Mouse (Mus musculus): ENCODE measurements at regions not wholly inside any gene's neighbourhood (a gene's known extent, or its start where the extent isn't known, plus 50 kb on each side); places are given as distances from the start of the nearest gene placed in this dataset.

DNA sequence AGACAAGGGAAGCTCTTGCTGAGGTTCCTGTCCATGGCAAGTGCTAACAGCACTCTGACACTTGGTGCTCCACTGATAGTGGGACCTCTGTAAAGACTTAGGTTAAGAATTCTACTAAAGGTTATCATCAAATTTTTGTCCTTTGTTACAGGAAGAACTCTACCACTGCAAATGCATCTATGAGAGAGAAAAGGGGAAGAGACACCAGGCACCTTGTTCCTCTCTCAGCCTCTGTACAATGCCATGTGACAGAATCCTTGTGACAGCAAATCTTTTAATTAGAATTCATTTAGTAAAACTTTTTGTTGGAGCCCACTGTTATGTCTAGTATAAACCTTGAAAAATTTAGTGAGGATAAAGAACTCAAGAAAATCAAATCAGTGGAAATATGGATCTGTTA is 247.5 kb upstream of the Marcks start:
- no peak for TF ChIP-seq POLR2A (IDR thresholded peaks at IDR 0.05; ENCODE audit: low read depth, low read length)
- TF ChIP-seq CTCF (conservative IDR thresholded peaks at IDR 0.05; ENCODE audit: insufficient read depth, insufficient read length, low read depth, low read length) = no peak

Measured in kidney, adult 2 months (tissue).